Mouse (Mus musculus): Measurements from ENCODE around the gene Sat2. TPM values are rescaled to one million over a fixed set of nuclear protein-coding genes. Genes with fewer than 3 reads are reported as not detected.

The Sat2 gene
- total and polyA plus RNA-seq, 3 experiments, result not detected

DNA sequence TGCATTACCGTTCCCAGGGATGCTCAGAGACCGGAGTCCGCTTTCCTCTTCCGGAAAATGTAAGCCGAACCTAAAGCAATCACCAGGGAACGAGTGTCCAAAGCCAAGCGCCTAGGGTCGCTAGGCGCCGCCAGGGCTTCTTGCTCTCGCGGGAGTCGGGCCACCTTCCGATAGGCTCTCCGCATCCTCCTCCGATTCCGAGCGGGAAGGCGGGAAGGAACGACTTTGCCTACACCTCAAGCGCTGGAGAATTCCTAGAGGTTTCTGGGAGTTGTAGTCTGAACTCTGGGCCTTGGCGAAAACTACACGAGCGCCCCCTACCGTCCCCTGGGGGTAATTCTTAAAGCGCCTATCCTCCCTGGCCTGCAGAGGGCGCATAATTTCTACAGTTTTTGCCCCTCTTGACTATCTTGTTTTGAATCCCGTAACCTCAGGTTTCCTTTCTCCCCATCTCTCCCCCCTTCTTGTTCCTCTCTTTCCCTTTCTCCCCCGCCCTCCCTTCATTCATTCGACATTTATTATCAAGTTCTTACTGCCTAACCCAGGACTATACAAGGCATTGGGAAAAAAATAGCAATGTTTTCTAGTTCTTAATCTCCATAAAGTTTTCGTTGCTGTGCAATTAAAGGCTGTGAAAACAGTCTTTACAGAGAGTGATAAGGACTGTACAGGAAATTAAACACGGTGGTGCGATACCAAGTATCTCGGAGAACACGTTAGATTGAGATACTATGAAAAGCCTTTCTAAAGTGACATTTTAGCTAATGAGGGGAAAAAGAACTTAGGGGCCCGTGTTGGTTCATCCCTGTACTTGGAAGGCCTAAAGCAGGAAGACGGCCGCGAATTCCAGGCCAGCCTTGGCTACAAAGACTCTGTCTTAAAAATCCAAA lies 42.5 kb upstream of the Sat2 start:
- Histone ChIP-seq H3K27me3 (replicated peaks) (no peaks in the 10 kb centered on the region), H3K9ac (ENCODE audit: insufficient read depth, low read depth) (peak overlapping the region; percentile 83), H3K27ac (ENCODE audit: insufficient read depth, low read depth) (peak overlapping the region; percentile 60; the same call in 1 of the 2 replicates), H3K36me3 (replicated peaks in 1 of 2; ENCODE audit: control insufficient read depth in 1 of 2, insufficient read depth in 1 of 2, low read length in 1 of 2) (peaks cover 22 to 54% of the 10 kb centered on the region in 2 experiments), H3K79me2 (replicated peaks; ENCODE audit: control insufficient read depth, extremely low read depth, insufficient read depth, poor library complexity, severe bottlenecking) (peaks cover 77% of the 10 kb centered on the region), H3K4me1 (ENCODE audit: control insufficient read depth in 1 of 2, insufficient read depth in 2 of 2) (peaks cover 15 to 57% of the 10 kb centered on the region in 2 experiments), H3K4me2 (ENCODE audit: insufficient read depth, low read depth, poor library complexity, severe bottlenecking) (peak overlapping the region; percentile 83), H3K9me3 (replicated peaks; ENCODE audit: low read length) (no peaks in the 10 kb centered on the region), H3K4me3 (replicated peaks in 1 of 3; ENCODE audit: low read depth in 2 of 3, low read length in 2 of 3, poor library complexity in 1 of 3) (peak overlapping the region; percentile 81 to 99 (median 95))
- DNase-seq (ENCODE audit: extremely low read depth), result peak; percentile 99
- in situ Hi-C loops (cut with MboI; ENCODE audit: low pct_ligation_motif_present, low pct_unique_long_range_greater_than_20kb, low sequenced_read_pairs) (loop anchor here (5.0 kb wide), 1 partner anchor 37 kb away; no protein-coding TSS in a partner anchor), dilution Hi-C loops (cut with MboI; ENCODE audit: extremely low pct_ligation_motif_present, extremely low pct_unique_long_range_greater_than_20kb, low sequenced_read_pairs) (no loop called here)
- peak; percentile 97 for TF ChIP-seq SIN3A (IDR thresholded peaks at IDR 0.05; ENCODE audit: low read length)
- peak; percentile 98 to 100 for TF ChIP-seq CTCF (conservative IDR thresholded peaks at IDR 0.05 in 1 of 2, IDR thresholded peaks at IDR 0.05 in 1 of 2; ENCODE audit: low read depth in 2 of 2, low read length in 2 of 2)
- TF ChIP-seq E2F4 (IDR thresholded peaks at IDR 0.05; ENCODE audit: insufficient replicate concordance, low read depth, low read length), result peak; percentile 99
- TF ChIP-seq ETS1 (conservative IDR thresholded peaks at IDR 0.05; ENCODE audit: low read depth, low read length), result no peak
- TF ChIP-seq TCF12 (IDR thresholded peaks at IDR 0.05; ENCODE audit: low read depth, low read length), result peak; percentile 54
- peak; percentile 26; the same call in 1 of the 2 replicates for TF ChIP-seq MAX (IDR thresholded peaks at IDR 0.05; ENCODE audit: low read length)
- peak; percentile 90 for TF ChIP-seq ELF1 (IDR thresholded peaks at IDR 0.05; ENCODE audit: low read depth, low read length)
- TF ChIP-seq MXI1 (IDR thresholded peaks at IDR 0.05; ENCODE audit: low read depth, low read length), result peak; percentile 89
- TF ChIP-seq KAT2A (IDR thresholded peaks at IDR 0.05; ENCODE audit: insufficient replicate concordance, low read length), result peak; percentile 90; the same call in 1 of the 2 replicates
- TF ChIP-seq IRF4 (IDR thresholded peaks at IDR 0.05; ENCODE audit: low read depth, low read length), result peak; percentile 60; the same call in 1 of the 2 replicates
- no peak; the same call in 1 of the 2 replicates for TF ChIP-seq NRF1 (IDR thresholded peaks at IDR 0.05; ENCODE audit: low read depth, low read length)
- TF ChIP-seq ZKSCAN1 (IDR thresholded peaks at IDR 0.05; ENCODE audit: borderline replicate concordance, low read depth, low read length), result no peak
- TF ChIP-seq MEF2A (IDR thresholded peaks at IDR 0.05; ENCODE audit: borderline replicate concordance, low read depth, low read length), result peak; percentile 71; the same call in 1 of the 2 replicates
- no peak for TF ChIP-seq CHD1 (IDR thresholded peaks at IDR 0.05; ENCODE audit: low read depth, low read length)
- no peak for TF ChIP-seq JUN (IDR thresholded peaks at IDR 0.05; ENCODE audit: insufficient read depth, low read depth, low read length)
- 0 out of 2 replicates have a peak, but pooled peaks have one; percentile 42 for TF ChIP-seq MYC (IDR thresholded peaks at IDR 0.05; ENCODE audit: low read depth, low read length)
- TF ChIP-seq TBP (conservative IDR thresholded peaks at IDR 0.05; ENCODE audit: low read depth, low read length), result peak; percentile 82
- no peak for TF ChIP-seq EP300 (IDR thresholded peaks at IDR 0.05; ENCODE audit: low read length)
- TF ChIP-seq ZMIZ1 (IDR thresholded peaks at IDR 0.05; ENCODE audit: low read depth, low read length), result peak; percentile 18
- TF ChIP-seq NELFE (IDR thresholded peaks at IDR 0.05; ENCODE audit: low read depth, low read length), result peak; percentile 94
- TF ChIP-seq GABPA (IDR thresholded peaks at IDR 0.05; ENCODE audit: insufficient replicate concordance, low read depth, low read length), result no peak; the same call in 1 of the 2 replicates
- TF ChIP-seq HCFC1 (IDR thresholded peaks at IDR 0.05; ENCODE audit: low read depth, low read length), result peak; percentile 96
- TF ChIP-seq BHLHE40 (IDR thresholded peaks at IDR 0.05; ENCODE audit: low read depth, low read length), result no peak; the same call in 1 of the 2 replicates
- no peak for TF ChIP-seq MAFK (IDR thresholded peaks at IDR 0.05; ENCODE audit: insufficient replicate concordance, low read length)
- TF ChIP-seq PAX5 (IDR thresholded peaks at IDR 0.05; ENCODE audit: low read length), result no peak
- no peak for TF ChIP-seq JUND (conservative IDR thresholded peaks at IDR 0.05; ENCODE audit: low read depth, low read length)
- TF ChIP-seq RCOR1 (conservative IDR thresholded peaks at IDR 0.05; ENCODE audit: low read depth, low read length), result no peak
- TF ChIP-seq POLR2A (IDR thresholded peaks at IDR 0.05; ENCODE audit: low read depth, low read length), result peak; percentile 89
- no peak for TF ChIP-seq USF2 (conservative IDR thresholded peaks at IDR 0.05; ENCODE audit: low read depth, low read length)
- peak; percentile 43; the same call in 1 of the 2 replicates for TF ChIP-seq MAZ (IDR thresholded peaks at IDR 0.05; ENCODE audit: low read depth, low read length)
- TF ChIP-seq ZNF384 (IDR thresholded peaks at IDR 0.05; ENCODE audit: low read depth, low read length), result no peak
- TF ChIP-seq RAD21 (IDR thresholded peaks at IDR 0.05; ENCODE audit: low read depth, low read length), result peak; percentile 62
- TF ChIP-seq ZC3H11A (IDR thresholded peaks at IDR 0.05; ENCODE audit: low read depth, low read length), result no peak
- no peak for TF ChIP-seq UBTF (IDR thresholded peaks at IDR 0.05; ENCODE audit: low read depth, low read length)
- TF ChIP-seq POLR2AphosphoS2 (IDR thresholded peaks at IDR 0.05; ENCODE audit: low read depth, low read length), result no peak
- TF ChIP-seq SMC3 (IDR thresholded peaks at IDR 0.05; ENCODE audit: low read depth, low read length), result peak; percentile 66
- peak; percentile 99 for TF ChIP-seq CHD2 (IDR thresholded peaks at IDR 0.05; ENCODE audit: low read length)
- TF ChIP-seq USF1 (IDR thresholded peaks at IDR 0.05; ENCODE audit: low read depth, low read length), result no peak

Measured in CH12.LX (cell line).